Mouse (Mus musculus): ENCODE data around the gene Olfr450. TPM values are rescaled to one million over a fixed set of nuclear protein-coding genes. Genes with fewer than 3 reads are reported as not detected.

Olfr450 gene
- not detected in 2 replicates for polyA plus RNA-seq (2015; fragmentation: Nextera tagmentation; extraction: Ambion mirVana)

GRCm38 (mm10) chr6:42811639-42812038 is at the start of gene Olfr450:
Gene Olfr450, plus strand, starts transcription at chr6:42811939.
- Histone ChIP-seq H3K36me3 (no peaks in the 10 kb centered on the region), H3K9ac (no peak within 1 kb of the TSS), H3K4me2 (no peak within 1 kb of the TSS), H3K9me3 (no peaks in the 10 kb centered on the region), H3K27ac (no peak within 1 kb of the TSS), H3K27me3 (no peaks in the 10 kb centered on the region), H3K4me1 (no peaks in the 10 kb centered on the region), H3K4me3 (no peak within 1 kb of the TSS)
- WGBS = 86% methylated on average over 1 of the region's 1 CpGs
- ATAC-seq (ENCODE audit: insufficient number of reproducible peaks, low FRiP score, low TSS enrichment, low read depth) = no peak

GRCm38 (mm10) chr6:42777066-42777465 is 34.7 kb upstream of the Olfr450 start:
- Histone ChIP-seq H3K9ac (no peak overlapping the region), H3K9me3 (no peaks in the 10 kb centered on the region), H3K4me2 (no peak overlapping the region), H3K27ac (no peak overlapping the region), H3K27me3 (no peaks in the 10 kb centered on the region), H3K4me3 (no peak overlapping the region), H3K36me3 (no peaks in the 10 kb centered on the region), H3K4me1 (no peaks in the 10 kb centered on the region)
- 83% methylated on average over 1 of the region's 1 CpGs for WGBS
- no peak for ATAC-seq (ENCODE audit: insufficient number of reproducible peaks, low FRiP score, low TSS enrichment, low read depth)

- H3K4me3 ChIP-seq = no peak within 1 kb of the TSS
These were observed 26.9 kb upstream of the Olfr450 start, which contains the start of gene Olfr452 for GRCm38 (mm10) chr6:42784793-42785192. Gene Olfr452, plus strand, starts transcription at chr6:42785093.

GRCm38 (mm10) chr6:42790247-42790948 is 21.3 kb upstream of the Olfr450 start:
- 38% methylated on average over 4 of the region's 4 CpGs for WGBS
- H3K4me1 ChIP-seq = no peaks in the 10 kb centered on the region
- H3K27ac ChIP-seq = no peak overlapping the region
- H3K4me2 ChIP-seq = no peak overlapping the region
- H3K9ac ChIP-seq = no peak overlapping the region
- no peak for ATAC-seq (ENCODE audit: insufficient number of reproducible peaks, low FRiP score, low TSS enrichment, low read depth)
- no peak overlapping the region for H3K4me3 ChIP-seq
- H3K36me3 ChIP-seq = no peaks in the 10 kb centered on the region
- no peaks in the 10 kb centered on the region for H3K27me3 ChIP-seq
- no peaks in the 10 kb centered on the region for H3K9me3 ChIP-seq

More at GRCm38 (mm10) chr6:42784793-42785192, 26.9 kb upstream of the Olfr450 start, which contains the start of gene Olfr452:
- H3K9me3 ChIP-seq = no peaks in the 10 kb centered on the region
- H3K36me3 ChIP-seq = no peaks in the 10 kb centered on the region
- H3K9ac ChIP-seq = no peak within 1 kb of the TSS
- H3K4me2 ChIP-seq = no peak within 1 kb of the TSS
- no peak within 1 kb of the TSS for H3K27ac ChIP-seq
- no peak for ATAC-seq (ENCODE audit: insufficient number of reproducible peaks, low FRiP score, low TSS enrichment, low read depth)
- no peaks in the 10 kb centered on the region for H3K4me1 ChIP-seq
- no peaks in the 10 kb centered on the region for H3K27me3 ChIP-seq

- Histone ChIP-seq H3K9me3 (no peaks in the 10 kb centered on the region), H3K27ac (no peak overlapping the region), H3K4me2 (no peak overlapping the region), H3K36me3 (no peaks in the 10 kb centered on the region), H3K4me3 (no peak overlapping the region), H3K27me3 (no peaks in the 10 kb centered on the region), H3K9ac (no peak overlapping the region), H3K4me1 (no peaks in the 10 kb centered on the region)
- ATAC-seq (ENCODE audit: insufficient number of reproducible peaks, low FRiP score, low TSS enrichment, low read depth) = no peak
- 72% methylated on average over 9 of the region's 9 CpGs for WGBS
These were observed 20.7 kb upstream of the Olfr450 start for GRCm38 (mm10) chr6:42790949-42791556.

- 83% methylated on average over 3 of the region's 3 CpGs for WGBS
- Histone ChIP-seq H3K27ac (no peak overlapping the region), H3K4me2 (no peak overlapping the region), H3K9me3 (no peaks in the 10 kb centered on the region), H3K27me3 (no peaks in the 10 kb centered on the region), H3K36me3 (no peaks in the 10 kb centered on the region), H3K4me3 (no peak overlapping the region), H3K4me1 (no peaks in the 10 kb centered on the region), H3K9ac (no peak overlapping the region)
- no peak for ATAC-seq (ENCODE audit: insufficient number of reproducible peaks, low FRiP score, low TSS enrichment, low read depth)
These were observed 16.8 kb upstream of the Olfr450 start for GRCm38 (mm10) chr6:42794982-42795381.

- no peaks in the 10 kb centered on the region for H3K9me3 ChIP-seq
- no peaks in the 10 kb centered on the region for H3K36me3 ChIP-seq
- no peak within 1 kb of the TSS for H3K9ac ChIP-seq
- no peak within 1 kb of the TSS for H3K4me2 ChIP-seq
- no peaks in the 10 kb centered on the region for H3K4me1 ChIP-seq
- no peak within 1 kb of the TSS for H3K4me3 ChIP-seq
- ATAC-seq (ENCODE audit: insufficient number of reproducible peaks, low FRiP score, low TSS enrichment, low read depth) = no peak
- H3K27me3 ChIP-seq = no peaks in the 10 kb centered on the region
- H3K27ac ChIP-seq = no peak within 1 kb of the TSS
These were observed 22.3 kb downstream of the Olfr450 start, which contains the start of gene Olfr449 for GRCm38 (mm10) chr6:42834084-42834483. Gene Olfr449, plus strand, starts transcription at chr6:42834384.

GRCm38 (mm10) chr6:42860222-42860819 is 48.6 kb downstream of the Olfr450 start:
- 7% methylated on average over 4 of the region's 4 CpGs for WGBS
- no peaks in the 10 kb centered on the region for H3K9me3 ChIP-seq
- no peak overlapping the region for H3K27ac ChIP-seq
- no peaks in the 10 kb centered on the region for H3K36me3 ChIP-seq
- no peaks in the 10 kb centered on the region for H3K4me1 ChIP-seq
- H3K9ac ChIP-seq = no peak overlapping the region
- H3K4me2 ChIP-seq = no peak overlapping the region
- H3K27me3 ChIP-seq = no peaks in the 10 kb centered on the region
- no peak overlapping the region for H3K4me3 ChIP-seq
- no peak for ATAC-seq (ENCODE audit: insufficient number of reproducible peaks, low FRiP score, low TSS enrichment, low read depth)

Other genes with a start within 250 kb of the Olfr450 start
- not detected in 2 replicates for gene Tcaf3, start 214.2 kb upstream of the Olfr450 start, polyA plus RNA-seq (2015; fragmentation: Nextera tagmentation; extraction: Ambion mirVana)
- 5.0 and 5.2 TPM in 2 replicates for gene Tcaf2, start 166.7 kb upstream of the Olfr450 start, polyA plus RNA-seq (2015; fragmentation: Nextera tagmentation; extraction: Ambion mirVana)
- gene Tcaf1, start 101.9 kb upstream of the Olfr450 start, polyA plus RNA-seq (2015; fragmentation: Nextera tagmentation; extraction: Ambion mirVana) = 63.7 and 64.5 TPM in 2 replicates
- gene Olfr453, start 72.6 kb upstream of the Olfr450 start, polyA plus RNA-seq (2015; fragmentation: Nextera tagmentation; extraction: Ambion mirVana) = not detected in 2 replicates
- not detected in 2 replicates for gene Olfr38, start 55.5 kb upstream of the Olfr450 start, polyA plus RNA-seq (2015; fragmentation: Nextera tagmentation; extraction: Ambion mirVana)
- gene Olfr452, start 26.8 kb upstream of the Olfr450 start, polyA plus RNA-seq (2015; fragmentation: Nextera tagmentation; extraction: Ambion mirVana) = not detected in 2 replicates
- gene Olfr449, start 22.4 kb downstream of the Olfr450 start, polyA plus RNA-seq (2015; fragmentation: Nextera tagmentation; extraction: Ambion mirVana) = not detected in 2 replicates
- not detected in 2 replicates for gene Olfr448, start 78.5 kb downstream of the Olfr450 start, polyA plus RNA-seq (2015; fragmentation: Nextera tagmentation; extraction: Ambion mirVana)
- not detected in 2 replicates for gene Olfr447, start 96.9 kb downstream of the Olfr450 start, polyA plus RNA-seq (2015; fragmentation: Nextera tagmentation; extraction: Ambion mirVana)
- gene Olfr446, start 109.4 kb downstream of the Olfr450 start, polyA plus RNA-seq (2015; fragmentation: Nextera tagmentation; extraction: Ambion mirVana) = not detected in 2 replicates
- not detected in 2 replicates for gene Olfr444, start 137.1 kb downstream of the Olfr450 start, polyA plus RNA-seq (2015; fragmentation: Nextera tagmentation; extraction: Ambion mirVana)

Data from limb, embryonic 15.5 days (tissue).